Mouse (Mus musculus): Measurements from ENCODE around the gene 1700037C18Rik.
"Not testable (repeated sequence)": the region's sequence is repeated elsewhere in the genome, so short reads cannot be mapped to it uniquely, and the experiment has no call there.

The 1700037C18Rik gene

GRCm38 (mm10) chr16:3872216-3873047, 36.1 kb downstream of the 1700037C18Rik start, which contains the start of gene Naa60:
Gene Naa60 (plus strand): TSS chr16:3872375.
- in situ Hi-C loops (cut with MboI): no loop called here

GRCm38 (mm10) chr16:3871815-3872214, 36.7 kb downstream of the 1700037C18Rik start:
- in situ Hi-C loops (cut with MboI): no loop called here

GRCm38 (mm10) chr16:3859254-3859653, 49.2 kb downstream of the 1700037C18Rik start:
- in situ Hi-C loops (cut with MboI): no loop called here

- in situ Hi-C loops (cut with MboI): no loop called here
Measured at GRCm38 (mm10) chr16:3855776-3856175, 52.7 kb downstream of the 1700037C18Rik start.

GRCm38 (mm10) chr16:3854437-3855182, 53.9 kb downstream of the 1700037C18Rik start:
- in situ Hi-C loops (cut with MboI): no loop called here

GRCm38 (mm10) chr16:3852586-3852985, 55.9 kb downstream of the 1700037C18Rik start:
- in situ Hi-C loops (cut with MboI): no loop called here

GRCm38 (mm10) chr16:3851301-3851700, 57.2 kb downstream of the 1700037C18Rik start:
- in situ Hi-C loops (cut with MboI): not testable (repeated sequence)

GRCm38 (mm10) chr16:3848416-3848815, 60.1 kb downstream of the 1700037C18Rik start:
- in situ Hi-C loops (cut with MboI): loop anchor here (5.0 kb wide), 1 partner anchor 34 kb away; the partner anchor contains the start of genes Gm20695 and Zfp597

GRCm38 (mm10) chr16:3847871-3848270, 60.6 kb downstream of the 1700037C18Rik start:
- in situ Hi-C loops (cut with MboI): loop anchor here (5.0 kb wide), 1 partner anchor 34 kb away; the partner anchor contains the start of genes Gm20695 and Zfp597

- in situ Hi-C loops (cut with MboI): loop anchor here (5.0 kb wide), 1 partner anchor 35 kb away; the partner anchor contains the start of genes Gm20695 and Zfp597
Measured at GRCm38 (mm10) chr16:3846711-3847518, 61.6 kb downstream of the 1700037C18Rik start, which contains the start of gene Zfp174. Gene Zfp174 (plus strand): TSS chr16:3847268.

Measured in mature B cell (primary cell).